Mouse (Mus musculus) liver, embryonic 15.5 days (tissue): ENCODE results near the gene Gatm. TPM values are rescaled to one million over a fixed set of nuclear protein-coding genes. Genes with fewer than 3 reads are reported as not detected.

Experiments used
- ATAC-seq: fragments of 200-750 bp; cut with Nextera tagmentation; 2 replicates; pipeline ENCODE4 v1.8.0; 2017; ENCODE audit warnings: moderate number of reproducible peaks, mild to moderate bottlenecking, moderate library complexity; ENCODE audit not compliant: insufficient read depth
- H3K27ac ChIP-seq: fragments of 300-500 bp; sonication (generic); replicated peaks from 2 replicates; pipeline ENCODE4 v1.5.1; 2015; ENCODE audit warnings: mild to moderate bottlenecking, inconsistent platforms
- H3K27me3 ChIP-seq: fragments of 300-500 bp; sonication (generic); 2 replicates; pipeline ENCODE4 v1.6.1; 2015; ENCODE audit warnings: mild to moderate bottlenecking, inconsistent platforms
- H3K36me3 ChIP-seq: fragments of 300-500 bp; sonication (generic); replicated peaks from 2 replicates; pipeline ENCODE4 v1.6.1; 2015; ENCODE audit warnings: moderate library complexity, mild to moderate bottlenecking, inconsistent platforms
- H3K4me1 ChIP-seq: fragments of 300-500 bp; sonication (generic); replicated peaks from 2 replicates; pipeline ENCODE4 v1.6.1; 2015; ENCODE audit warnings: inconsistent platforms
- H3K4me2 ChIP-seq: fragments of 300-500 bp; sonication (generic); 2 replicates; pipeline ENCODE4 v1.6.1; 2015; ENCODE audit warnings: moderate library complexity, mild to moderate bottlenecking, inconsistent platforms
- H3K4me3 ChIP-seq: fragments of 300-500 bp; sonication (generic); replicated peaks from 2 replicates; pipeline ENCODE4 v1.5.1; 2015; ENCODE audit warnings: mild to moderate bottlenecking, inconsistent platforms
- H3K9ac ChIP-seq: fragments of 300-500 bp; sonication (generic); 2 replicates; pipeline ENCODE4 v1.6.1; 2015; ENCODE audit warnings: moderate library complexity, mild to moderate bottlenecking, inconsistent platforms
- H3K9me3 ChIP-seq: fragments of 300-500 bp; sonication (generic); replicated peaks from 2 replicates; pipeline ENCODE4 v1.6.1; 2016; ENCODE audit warnings: inconsistent platforms
- WGBS: fragments of 180-500 bp; shearing (Covaris S2); methylation state at CpG from one replicate; pipeline ENCODE4 v1.1.7; 2015; ENCODE audit warnings: mixed read lengths; ENCODE audit not compliant: insufficient replicate concordance; 5-methylcytosine and 5-hydroxymethylcytosine counted together
- microRNA counts: library from miRNA; unstranded; fragments of <30 nt; microRNA quantifications from one replicate; lab custom pipeline; 2016
- microRNA-seq: library from miRNA; unstranded; fragments of <30 nt; microRNA quantifications from one replicate; pipeline ENCODE4, GENCODE M21; 2016
- polyA plus RNA-seq: library from polyadenylated mRNA; unstranded; fragments of >200 nt; fragmentation: Nextera tagmentation; extraction: Ambion mirVana; gene quantifications from 2 replicates; pipeline ENCODE4 v1.2.1, GENCODE M21; 2015

Gatm gene
- polyA plus RNA-seq, 1 experiment from 2014 or later = 31.9 TPM

DNA sequence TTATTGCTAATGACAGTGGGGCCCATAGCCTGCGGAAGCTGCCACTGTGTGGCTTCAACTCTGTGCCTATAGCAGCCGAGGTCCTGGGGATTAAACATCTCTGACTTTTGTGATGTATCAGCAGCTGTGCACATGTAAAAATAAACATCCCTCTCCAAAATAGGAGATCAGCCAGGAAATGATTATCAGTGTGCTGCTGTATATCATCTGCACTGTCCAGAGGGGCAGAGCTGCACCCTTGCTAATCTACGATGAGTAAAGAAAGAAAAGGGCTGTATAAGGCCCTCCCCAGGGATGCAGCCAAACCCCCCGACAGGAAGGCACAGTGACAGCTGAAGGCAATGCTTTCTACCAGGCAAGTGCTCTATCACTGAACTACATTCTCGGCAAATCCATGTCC is 34.8 kb downstream of the Gatm start:
- Histone ChIP-seq H3K27me3 (no peaks in the 10 kb centered on the region), H3K4me2 (no peak overlapping the region)
- 32% methylated on average over 5 of the region's 5 CpGs for WGBS

GRCm38 (mm10) chr2:122575470-122575869 is 35.6 kb downstream of the Gatm start:
- Histone ChIP-seq H3K4me1 (no peaks in the 10 kb centered on the region), H3K9ac (no peak overlapping the region), H3K27ac (no peak overlapping the region), H3K27me3 (no peaks in the 10 kb centered on the region), H3K9me3 (no peaks in the 10 kb centered on the region), H3K4me2 (no peak overlapping the region), H3K36me3 (no peaks in the 10 kb centered on the region), H3K4me3 (no peak overlapping the region)
- no peak for ATAC-seq
- WGBS = 64% methylated on average over 11 of the region's 11 CpGs

More for the DNA sequence above, 34.8 kb downstream of the Gatm start:
- no peaks in the 10 kb centered on the region for H3K4me1 ChIP-seq
- no peaks in the 10 kb centered on the region for H3K9me3 ChIP-seq
- no peak overlapping the region for H3K4me3 ChIP-seq
- no peak overlapping the region for H3K27ac ChIP-seq
- H3K9ac ChIP-seq = no peak overlapping the region
- ATAC-seq = peak; percentile 73
- no peaks in the 10 kb centered on the region for H3K36me3 ChIP-seq

DNA sequence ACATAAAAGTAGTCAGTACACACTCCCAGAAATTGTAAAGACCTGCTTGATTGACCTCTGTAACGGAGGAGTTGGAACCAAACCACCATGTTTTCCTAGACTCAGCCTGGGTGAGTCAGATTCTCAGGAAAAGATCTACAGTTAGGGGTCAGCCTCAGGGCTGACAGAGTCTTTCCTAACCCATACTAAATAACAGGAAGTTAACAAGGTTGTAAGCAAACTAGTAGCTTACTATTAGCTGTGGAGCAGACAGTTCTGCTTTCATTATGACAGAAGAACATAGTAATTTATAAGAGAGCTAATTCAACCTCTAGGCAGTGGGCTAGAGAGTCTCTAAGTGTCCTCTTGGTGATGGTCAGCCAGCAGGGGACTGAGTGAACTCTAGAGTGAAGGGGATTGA is 38.7 kb downstream of the Gatm start:
- no peak overlapping the region for H3K27ac ChIP-seq
- ATAC-seq = no peak
- WGBS = 54% methylated on average over 1 of the region's 1 CpGs

DNA sequence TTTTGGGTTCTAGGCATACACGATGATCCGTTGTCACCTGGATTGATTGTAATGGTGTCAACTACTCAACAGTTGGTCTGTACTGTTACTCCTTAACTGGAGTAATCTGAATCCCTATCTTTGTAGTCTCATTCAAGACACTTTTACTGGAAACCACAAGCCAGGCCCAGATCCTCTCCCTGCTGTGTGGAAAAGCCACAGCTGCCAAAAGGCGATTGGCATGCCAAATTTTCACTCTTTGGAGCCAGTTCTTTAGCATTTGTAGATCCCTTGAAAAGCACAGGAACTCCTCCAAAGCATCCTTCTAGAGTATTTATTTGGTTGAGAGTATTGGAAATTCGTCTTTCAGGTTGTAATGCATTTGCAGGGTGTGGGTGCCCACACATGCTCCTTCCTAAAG is 39.8 kb downstream of the Gatm start:
- H3K9me3 ChIP-seq = no peaks in the 10 kb centered on the region
- no peak overlapping the region for H3K4me3 ChIP-seq
- no peak for ATAC-seq
- no peaks in the 10 kb centered on the region for H3K4me1 ChIP-seq
- 60% methylated on average over 4 of the region's 4 CpGs for WGBS
- H3K27ac ChIP-seq = no peak overlapping the region
- H3K4me2 ChIP-seq = no peak overlapping the region
- no peaks in the 10 kb centered on the region for H3K27me3 ChIP-seq
- H3K36me3 ChIP-seq = no peaks in the 10 kb centered on the region
- no peak overlapping the region for H3K9ac ChIP-seq

More for the DNA sequence above, 38.7 kb downstream of the Gatm start:
- no peaks in the 10 kb centered on the region for H3K27me3 ChIP-seq
- no peak overlapping the region for H3K9ac ChIP-seq
- no peaks in the 10 kb centered on the region for H3K9me3 ChIP-seq
- no peak overlapping the region for H3K4me3 ChIP-seq
- H3K4me1 ChIP-seq = no peaks in the 10 kb centered on the region
- H3K36me3 ChIP-seq = no peaks in the 10 kb centered on the region
- no peak overlapping the region for H3K4me2 ChIP-seq

DNA sequence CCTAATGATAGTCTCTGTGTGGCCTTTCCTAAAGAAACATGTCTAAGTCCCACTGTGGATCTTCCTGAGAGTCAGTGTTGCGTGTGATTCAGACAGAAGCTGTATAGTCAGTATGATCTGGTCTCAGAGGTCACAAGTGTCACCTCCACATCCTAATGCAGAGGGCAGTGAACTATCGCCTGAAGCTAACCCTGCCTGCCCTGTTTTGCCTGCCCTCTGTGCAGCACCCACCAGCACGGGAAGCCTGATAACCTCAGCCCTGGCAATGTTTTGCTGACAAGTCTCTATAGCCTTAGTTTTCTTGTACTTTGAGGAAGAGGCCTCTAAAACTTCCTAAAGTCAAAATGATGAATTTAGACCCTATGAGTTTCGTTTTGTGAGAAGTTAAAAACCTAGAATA is 40.7 kb downstream of the Gatm start:
- Histone ChIP-seq H3K9ac (no peak overlapping the region), H3K4me1 (no peaks in the 10 kb centered on the region), H3K4me3 (no peak overlapping the region), H3K9me3 (no peaks in the 10 kb centered on the region), H3K27me3 (no peaks in the 10 kb centered on the region), H3K27ac (no peak overlapping the region), H3K4me2 (no peak overlapping the region), H3K36me3 (no peaks in the 10 kb centered on the region)
- WGBS = 51% methylated on average over 4 of the region's 4 CpGs
- ATAC-seq = no peak

DNA sequence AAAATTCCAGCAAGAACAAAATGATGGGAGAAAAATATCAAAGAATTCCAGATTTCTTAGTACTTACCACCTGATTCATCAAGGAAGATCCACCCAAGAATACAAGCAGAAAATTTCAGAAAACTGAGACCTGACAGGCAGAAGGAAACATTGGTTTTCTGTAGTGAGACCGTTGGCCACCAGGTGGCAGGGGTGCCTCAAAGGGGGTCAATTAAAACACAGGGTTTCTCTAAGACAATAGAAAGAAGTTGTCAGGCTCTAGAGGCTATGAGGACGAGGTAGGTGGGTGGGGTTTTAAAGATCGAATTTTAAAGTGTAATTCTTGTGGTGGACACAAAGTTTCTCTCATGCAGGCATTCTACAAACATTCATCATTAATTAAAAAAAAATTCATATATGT is 41.7 kb downstream of the Gatm start:
- H3K27me3 ChIP-seq = no peaks in the 10 kb centered on the region
- no peak for ATAC-seq
- H3K4me2 ChIP-seq = no peak overlapping the region
- H3K36me3 ChIP-seq = no peaks in the 10 kb centered on the region
- H3K27ac ChIP-seq = no peak overlapping the region
- no peaks in the 10 kb centered on the region for H3K9me3 ChIP-seq
- H3K4me3 ChIP-seq = no peak overlapping the region
- H3K9ac ChIP-seq = no peak overlapping the region
- H3K4me1 ChIP-seq = no peaks in the 10 kb centered on the region
- 7% methylated on average over 3 of the region's 3 CpGs for WGBS

- no peak overlapping the region for H3K27ac ChIP-seq
These were observed 48.9 kb downstream of the Gatm start for GRCm38 (mm10) chr2:122562251-122562650.

DNA sequence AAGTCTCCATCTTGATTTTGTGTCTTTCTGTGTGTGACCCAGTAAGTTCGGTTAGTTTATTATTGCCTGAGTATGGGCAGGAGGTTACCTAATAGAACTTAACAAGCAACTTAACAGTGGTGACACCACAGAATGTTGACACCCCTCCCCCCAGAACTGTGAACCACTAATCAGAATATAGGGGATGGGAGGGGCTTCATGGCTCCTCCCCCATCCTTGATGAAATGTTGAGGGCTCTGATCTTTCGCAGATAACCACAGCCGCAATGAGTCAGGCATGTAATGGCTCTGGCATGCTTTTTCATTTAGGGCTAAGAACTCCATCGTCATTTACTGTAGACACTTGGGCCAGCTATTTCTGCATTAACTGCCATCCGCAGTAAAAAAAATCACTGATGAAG is 49.9 kb downstream of the Gatm start:
- Histone ChIP-seq H3K27ac (no peak overlapping the region), H3K27me3 (no peaks in the 10 kb centered on the region), H3K36me3 (no peaks in the 10 kb centered on the region), H3K4me2 (no peak overlapping the region), H3K9me3 (no peaks in the 10 kb centered on the region), H3K4me1 (no peaks in the 10 kb centered on the region), H3K9ac (no peak overlapping the region), H3K4me3 (no peak overlapping the region)
- 63% methylated on average over 5 of the region's 5 CpGs for WGBS
- no peak for ATAC-seq

More at GRCm38 (mm10) chr2:122562251-122562650, 48.9 kb downstream of the Gatm start:
- H3K9me3 ChIP-seq = no peaks in the 10 kb centered on the region
- H3K9ac ChIP-seq = no peak overlapping the region
- WGBS = 74% methylated on average over 1 of the region's 1 CpGs
- H3K4me2 ChIP-seq = no peak overlapping the region
- no peaks in the 10 kb centered on the region for H3K36me3 ChIP-seq
- H3K27me3 ChIP-seq = no peaks in the 10 kb centered on the region
- no peak for ATAC-seq
- no peaks in the 10 kb centered on the region for H3K4me1 ChIP-seq
- H3K4me3 ChIP-seq = no peak overlapping the region

- H3K4me1 ChIP-seq = no peaks in the 10 kb centered on the region
- no peak overlapping the region for H3K27ac ChIP-seq
- H3K27me3 ChIP-seq = no peaks in the 10 kb centered on the region
- ATAC-seq = no peak
- H3K4me2 ChIP-seq = no peak overlapping the region
- no peak overlapping the region for H3K4me3 ChIP-seq
- H3K9me3 ChIP-seq = no peaks in the 10 kb centered on the region
- H3K9ac ChIP-seq = no peak overlapping the region
- WGBS = 15% methylated on average over 2 of the region's 2 CpGs
- no peaks in the 10 kb centered on the region for H3K36me3 ChIP-seq
These were observed 52.8 kb downstream of the Gatm start for GRCm38 (mm10) chr2:122558317-122558716.

MicroRNAs encoded within 50 kb of the gene (microRNA counts, 519-probe panel; counts per million panel counts)
- microRNA mmu-miR-147 (lab: Ali Mortazavi, UCI) = not detected

Small RNA genes lying within 50 kb of the gene (microRNA-seq; reads per million reads assigned to microRNA genes)
- gene Mir147 = 43.1 reads per million, percentile 45 among the genes with 10 or more reads in this experiment

Other genes starting within 250 kb of the Gatm start
- 1.1 and 1.2 TPM in 2 replicates for gene Shf, start 242.1 kb downstream of the Gatm start, polyA plus RNA-seq
- gene Slc28a2, start 184.8 kb downstream of the Gatm start, polyA plus RNA-seq = 1.6 and 1.8 TPM in 2 replicates
- gene Gm14085, start 126.4 kb downstream of the Gatm start, polyA plus RNA-seq = 0.02 TPM in 1 of 2 replicates, not detected in the other
- 1.3 and 2.1 TPM in 2 replicates for gene AA467197, start 25.7 kb upstream of the Gatm start, polyA plus RNA-seq
- 1.1 TPM in 2 replicates for gene Slc30a4, start 91.4 kb upstream of the Gatm start, polyA plus RNA-seq
- 15.4 and 17.0 TPM in 2 replicates for gene Bloc1s6, start 127.2 kb upstream of the Gatm start, polyA plus RNA-seq
- 7.3 and 9.1 TPM in 2 replicates for gene Sqor, start 153.9 kb upstream of the Gatm start, polyA plus RNA-seq